Mouse (Mus musculus) right cerebral cortex, postnatal 25 days (tissue): ENCODE results near the gene Rnf141.

Experiments
- DNase-seq: peaks from one replicate; pipeline ENCODE4 v3.0.0; 2022

Rnf141 gene

DNA sequence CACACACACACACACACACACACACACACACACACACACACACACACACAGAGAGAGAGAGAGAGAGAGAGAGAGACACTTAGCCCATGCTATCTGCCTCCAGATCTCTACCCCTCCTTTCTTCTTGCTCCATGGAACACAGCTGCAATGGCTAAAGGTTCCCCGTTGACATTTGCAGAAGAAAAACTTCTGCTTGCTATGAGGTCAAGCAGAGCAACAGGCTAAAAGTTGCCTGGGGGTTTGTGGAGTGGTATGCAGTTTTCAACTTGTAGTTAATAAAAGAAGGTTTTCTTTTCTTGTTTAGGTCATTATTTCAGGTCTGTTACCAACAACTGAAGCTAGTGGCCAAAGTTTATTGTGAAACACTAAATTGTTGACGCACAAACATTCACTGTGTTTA is 87.8 kb downstream of the Rnf141 start:
- DNase-seq = no peak

DNA sequence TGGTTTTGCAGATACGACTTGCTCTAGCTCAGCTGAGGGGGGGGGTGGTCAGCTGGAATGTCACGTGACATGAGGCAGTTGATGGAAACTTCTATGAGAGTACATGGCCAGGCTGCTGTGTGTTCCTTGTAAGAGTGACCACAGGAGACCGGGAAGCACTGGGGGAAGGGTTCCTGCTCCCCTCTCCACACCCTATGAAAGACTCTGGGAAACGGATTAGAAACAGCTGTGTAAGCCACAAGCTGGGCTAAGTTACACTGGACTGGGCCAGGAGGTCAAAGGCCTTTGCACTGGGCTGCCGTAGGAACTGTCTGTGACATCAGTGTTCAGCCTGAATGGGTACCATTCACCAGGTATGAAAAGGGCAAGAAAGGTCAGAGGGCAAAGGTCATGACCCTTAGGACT is 90.3 kb downstream of the Rnf141 start:
- DNase-seq = no peak

DNA sequence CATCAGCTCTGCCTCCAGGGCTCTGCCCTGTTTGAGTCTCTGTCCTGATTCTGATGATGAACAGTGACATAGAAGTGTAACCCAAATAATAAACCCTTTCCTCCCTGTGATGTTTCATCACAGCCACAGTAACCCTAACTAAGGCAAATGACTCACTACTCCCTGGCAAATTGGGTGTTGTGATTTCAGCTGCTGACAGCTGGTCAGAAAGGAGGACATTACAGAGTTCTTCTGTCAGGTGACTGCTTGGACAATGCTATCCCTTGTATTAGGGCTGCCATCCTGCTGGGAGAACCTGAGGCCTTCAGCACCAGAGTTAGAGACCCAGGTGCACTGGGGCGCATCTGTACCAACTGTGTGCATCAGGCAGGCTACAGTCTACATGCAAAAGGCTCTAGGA is 90.9 kb downstream of the Rnf141 start:
- no peak for DNase-seq

DNA sequence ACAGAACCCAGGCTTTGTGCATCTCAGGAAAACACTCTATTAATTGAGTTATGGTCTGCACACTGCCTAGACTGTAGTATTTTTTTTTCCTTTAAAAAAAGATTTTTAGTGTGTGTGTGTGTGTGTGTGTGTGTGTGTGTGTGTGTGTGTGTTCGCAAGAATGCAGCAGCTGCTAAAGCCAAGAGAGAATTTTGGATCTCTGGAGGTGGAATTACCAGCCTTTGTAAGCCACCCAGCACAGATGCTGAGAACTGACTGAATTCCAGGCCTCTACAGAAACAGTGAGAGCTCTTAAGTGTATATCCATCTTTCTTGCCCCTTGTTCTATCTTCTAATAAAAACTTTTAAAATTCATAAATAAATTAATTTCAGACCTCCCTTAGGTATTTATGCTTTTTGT is 92.6 kb downstream of the Rnf141 start:
- DNase-seq = no peak

DNA sequence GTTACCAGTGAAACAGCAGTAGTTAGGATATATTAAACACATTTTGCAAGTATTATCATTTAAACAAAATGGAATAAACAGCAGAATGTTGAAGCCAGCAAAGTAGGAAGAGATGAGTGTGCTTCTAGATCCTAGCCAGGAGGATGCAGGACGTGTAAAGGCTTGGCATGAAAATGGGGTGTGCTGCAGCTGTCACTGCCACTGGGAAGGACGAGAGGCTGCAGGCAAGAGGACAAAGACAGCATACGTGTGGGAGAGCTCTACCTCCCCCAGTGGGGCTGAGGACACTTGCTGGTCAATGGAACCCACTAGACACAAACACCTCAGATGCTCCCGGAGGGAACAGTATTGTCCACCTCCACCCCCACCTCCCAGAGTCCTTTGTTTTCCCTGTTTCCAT is 93.4 kb downstream of the Rnf141 start:
- no peak for DNase-seq
